Comparison of ENCODE assay signal across 12 mouse cellular contexts in genomic region chr16:17745067-17745466, GRCm38 (mm10). TPM values are rescaled to one million over a fixed set of nuclear protein-coding genes. Genes with fewer than 3 reads are reported as not detected.
"Had no signal": no experiment of that assay in that cellular context is flagged by ENCODE, and none has a peak within 500 bp of the region (broad histone marks: within the 10 kb centered on the region; RNA-seq: fewer than 3 reads in every experiment).

No protein-coding gene starts in this region.

- DNase-seq: right cerebral cortex, adult 18-20 months; right cerebral cortex, postnatal 25 days had no signal

- H3K9me3 ChIP-seq: midbrain, embryonic 10.5 days; midbrain, embryonic 12.5 days; neural tube, embryonic 15.5 days; stomach, embryonic 15.5 days had no signal

- H3K4me3 ChIP-seq: midbrain, embryonic 10.5 days; midbrain, embryonic 12.5 days; myocyte; neural tube, embryonic 13.5 days; neural tube, embryonic 15.5 days; stomach, embryonic 15.5 days had no signal

- H3K27ac ChIP-seq: midbrain, embryonic 10.5 days; midbrain, embryonic 12.5 days; neural tube, embryonic 13.5 days; neural tube, embryonic 15.5 days; stomach, embryonic 15.5 days; stomach, postnatal 0 days had no signal

- H3K27me3 ChIP-seq: neural tube, embryonic 13.5 days; neural tube, embryonic 15.5 days; stomach, embryonic 15.5 days had no signal

- H3K4me1 ChIP-seq: midbrain, embryonic 10.5 days; midbrain, embryonic 12.5 days; neural tube, embryonic 13.5 days; neural tube, embryonic 15.5 days; stomach, embryonic 15.5 days had no signal

- H3K9ac ChIP-seq: lung, embryonic 14.5 days; midbrain, embryonic 12.5 days; neural tube, embryonic 13.5 days; neural tube, embryonic 15.5 days; stomach, embryonic 15.5 days had no signal

- ATAC-seq: midbrain, embryonic 16.5 days had no signal

- H3K36me3 ChIP-seq: midbrain, embryonic 10.5 days; midbrain, embryonic 12.5 days; neural tube, embryonic 13.5 days; neural tube, embryonic 15.5 days; stomach, embryonic 15.5 days had no signal

- H3K4me2 ChIP-seq: lung, embryonic 14.5 days; midbrain, embryonic 12.5 days; neural tube, embryonic 13.5 days; neural tube, embryonic 15.5 days; stomach, embryonic 15.5 days had no signal

RNA-seq across cellular contexts. Expression of gene Scarf2, which starts 52.0 kb away (rescaled TPM):
- total RNA-seq: megakaryocyte-erythroid progenitor cell, adult 5-6 weeks had no signal
